Mouse (Mus musculus): ENCODE measurements at regions not wholly inside any gene's neighbourhood (a gene's known extent, or its start where the extent isn't known, plus 50 kb on each side); places are given as distances from the start of the nearest gene placed in this dataset.

GRCm38 (mm10) chr10:42102320-42102719 is 84.1 kb upstream of the Armc2 start:
- Histone ChIP-seq H3K4me3 (replicated peaks) (no peak overlapping the region), H3K27me3 (ENCODE audit: control insufficient read depth) (no peaks in the 10 kb centered on the region), H3K36me3 (ENCODE audit: control insufficient read depth) (no peaks in the 10 kb centered on the region), H3K9me3 (ENCODE audit: control insufficient read depth, low read length) (peaks cover 3% of the 10 kb centered on the region; the same call in 1 of the 2 replicates), H3K4me1 (ENCODE audit: control insufficient read depth) (peaks cover under 1% of the 10 kb centered on the region)
- TF ChIP-seq TAL1 (IDR thresholded peaks at IDR 0.05; ENCODE audit: low read length), result no peak
- no peak for TF ChIP-seq GATA1 (IDR thresholded peaks at IDR 0.05; ENCODE audit: low read length)

GRCm38 (mm10) chr10:42101096-42101495 is 82.9 kb upstream of the Armc2 start:
- Histone ChIP-seq H3K27me3 (ENCODE audit: control insufficient read depth) (no peaks in the 10 kb centered on the region), H3K4me3 (replicated peaks) (no peak overlapping the region), H3K4me1 (ENCODE audit: control insufficient read depth) (no peaks in the 10 kb centered on the region; the same call in 1 of the 2 replicates), H3K9me3 (ENCODE audit: control insufficient read depth, low read length) (peaks cover 3% of the 10 kb centered on the region; the same call in 1 of the 2 replicates), H3K36me3 (ENCODE audit: control insufficient read depth) (no peaks in the 10 kb centered on the region)
- TF ChIP-seq GATA1 (IDR thresholded peaks at IDR 0.05; ENCODE audit: low read length), result no peak
- no peak for TF ChIP-seq TAL1 (IDR thresholded peaks at IDR 0.05; ENCODE audit: low read length)

- no peaks in the 10 kb centered on the region for H3K36me3 ChIP-seq (ENCODE audit: control insufficient read depth)
- H3K9me3 ChIP-seq (ENCODE audit: control insufficient read depth, low read length), result no peaks in the 10 kb centered on the region
- no peak overlapping the region for H3K4me3 ChIP-seq (replicated peaks)
- no peaks in the 10 kb centered on the region for H3K27me3 ChIP-seq (ENCODE audit: control insufficient read depth)
- peaks cover 5% of the 10 kb centered on the region for H3K4me1 ChIP-seq (ENCODE audit: control insufficient read depth)
- no peak for TF ChIP-seq GATA1 (IDR thresholded peaks at IDR 0.05; ENCODE audit: low read length)
- TF ChIP-seq TAL1 (IDR thresholded peaks at IDR 0.05; ENCODE audit: low read length), result no peak
Measured at GRCm38 (mm10) chr10:42096924-42097323, 78.7 kb upstream of the Armc2 start.

- Histone ChIP-seq H3K4me3 (replicated peaks) (no peak overlapping the region), H3K4me1 (ENCODE audit: control insufficient read depth) (peaks cover 14% of the 10 kb centered on the region), H3K9me3 (ENCODE audit: control insufficient read depth, low read length) (no peaks in the 10 kb centered on the region), H3K27me3 (ENCODE audit: control insufficient read depth) (no peaks in the 10 kb centered on the region), H3K36me3 (ENCODE audit: control insufficient read depth) (no peaks in the 10 kb centered on the region)
- TF ChIP-seq GATA1 (IDR thresholded peaks at IDR 0.05; ENCODE audit: low read length), result no peak
- TF ChIP-seq TAL1 (IDR thresholded peaks at IDR 0.05; ENCODE audit: low read length), result no peak
Measured at GRCm38 (mm10) chr10:42095986-42096385, 77.7 kb upstream of the Armc2 start.

GRCm38 (mm10) chr10:42094274-42095000 is 76.2 kb upstream of the Armc2 start:
- TF ChIP-seq GATA1 (IDR thresholded peaks at IDR 0.05; ENCODE audit: low read length) (no peak), TAL1 (IDR thresholded peaks at IDR 0.05; ENCODE audit: low read length) (no peak)
- peaks cover 22% of the 10 kb centered on the region for H3K4me1 ChIP-seq (ENCODE audit: control insufficient read depth)
- no peaks in the 10 kb centered on the region for H3K9me3 ChIP-seq (ENCODE audit: control insufficient read depth, low read length)
- no peak overlapping the region for H3K4me3 ChIP-seq (replicated peaks)
- H3K36me3 ChIP-seq (ENCODE audit: control insufficient read depth), result no peaks in the 10 kb centered on the region
- H3K27me3 ChIP-seq (ENCODE audit: control insufficient read depth), result no peaks in the 10 kb centered on the region

- no peak overlapping the region for H3K4me3 ChIP-seq (replicated peaks)
- peaks cover 27% of the 10 kb centered on the region for H3K4me1 ChIP-seq (ENCODE audit: control insufficient read depth)
- H3K27me3 ChIP-seq (ENCODE audit: control insufficient read depth), result no peaks in the 10 kb centered on the region
- TF ChIP-seq GATA1 (IDR thresholded peaks at IDR 0.05; ENCODE audit: low read length), result no peak
- no peak for TF ChIP-seq TAL1 (IDR thresholded peaks at IDR 0.05; ENCODE audit: low read length)
- H3K9me3 ChIP-seq (ENCODE audit: control insufficient read depth, low read length), result no peaks in the 10 kb centered on the region
- no peaks in the 10 kb centered on the region for H3K36me3 ChIP-seq (ENCODE audit: control insufficient read depth)
Measured at GRCm38 (mm10) chr10:42093176-42093759, 75.0 kb upstream of the Armc2 start.

GRCm38 (mm10) chr10:42092500-42092899 is 74.3 kb upstream of the Armc2 start:
- Histone ChIP-seq H3K27me3 (ENCODE audit: control insufficient read depth) (no peaks in the 10 kb centered on the region), H3K4me1 (ENCODE audit: control insufficient read depth) (peaks cover 27% of the 10 kb centered on the region), H3K4me3 (replicated peaks) (no peak overlapping the region), H3K9me3 (ENCODE audit: control insufficient read depth, low read length) (no peaks in the 10 kb centered on the region), H3K36me3 (ENCODE audit: control insufficient read depth) (no peaks in the 10 kb centered on the region)
- TF ChIP-seq GATA1 (IDR thresholded peaks at IDR 0.05; ENCODE audit: low read length) (no peak), TAL1 (IDR thresholded peaks at IDR 0.05; ENCODE audit: low read length) (no peak)

GRCm38 (mm10) chr10:42091546-42092168 is 73.4 kb upstream of the Armc2 start:
- Histone ChIP-seq H3K36me3 (ENCODE audit: control insufficient read depth) (no peaks in the 10 kb centered on the region), H3K4me1 (ENCODE audit: control insufficient read depth) (peaks cover 27% of the 10 kb centered on the region), H3K27me3 (ENCODE audit: control insufficient read depth) (no peaks in the 10 kb centered on the region), H3K9me3 (ENCODE audit: control insufficient read depth, low read length) (no peaks in the 10 kb centered on the region), H3K4me3 (replicated peaks) (no peak overlapping the region)
- no peak for TF ChIP-seq TAL1 (IDR thresholded peaks at IDR 0.05; ENCODE audit: low read length)
- TF ChIP-seq GATA1 (IDR thresholded peaks at IDR 0.05; ENCODE audit: low read length), result no peak

- no peak for TF ChIP-seq GATA1 (IDR thresholded peaks at IDR 0.05; ENCODE audit: low read length)
- TF ChIP-seq TAL1 (IDR thresholded peaks at IDR 0.05; ENCODE audit: low read length), result no peak
- Histone ChIP-seq H3K4me3 (replicated peaks) (no peak overlapping the region), H3K4me1 (ENCODE audit: control insufficient read depth) (peaks cover 27% of the 10 kb centered on the region), H3K9me3 (ENCODE audit: control insufficient read depth, low read length) (no peaks in the 10 kb centered on the region), H3K36me3 (ENCODE audit: control insufficient read depth) (no peaks in the 10 kb centered on the region), H3K27me3 (ENCODE audit: control insufficient read depth) (no peaks in the 10 kb centered on the region)
Measured at GRCm38 (mm10) chr10:42090806-42091205, 72.6 kb upstream of the Armc2 start.

Data from erythroblast, embryonic 14.5 days (primary cell).